Mouse (Mus musculus): Measurements from ENCODE around the gene Irf6. TPM values are rescaled to one million over a fixed set of nuclear protein-coding genes. Genes with fewer than 3 reads are reported as not detected.

Gene Irf6
- polyA plus RNA-seq, 2 experiments, result 1.5 to 1.7 TPM

DNA sequence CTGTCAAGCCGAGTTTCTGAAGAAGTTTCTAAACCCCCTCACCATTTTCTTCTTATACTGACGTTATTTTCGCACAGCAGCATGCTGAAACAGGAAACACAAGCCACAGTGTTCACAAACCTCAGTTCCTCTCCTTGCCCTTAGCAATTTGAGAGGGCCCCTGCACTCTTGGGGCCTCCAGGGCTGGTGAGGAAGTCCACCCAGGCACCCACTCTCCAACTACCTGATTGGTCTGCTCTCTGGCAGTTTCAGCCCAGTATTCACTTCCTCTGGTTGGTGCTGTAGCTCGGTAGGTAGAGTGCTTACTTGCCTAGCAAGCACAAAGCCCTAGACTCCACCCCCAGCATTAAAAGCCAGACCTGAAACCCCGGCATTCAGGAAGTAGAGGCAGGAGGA lies 48.5 kb downstream of the Irf6 start, which contains the start of gene Traf3ip3:
Gene Traf3ip3, minus strand, starts transcription at position 321 of the 396 bp plus-strand sequence.
- DNase-seq (ENCODE audit: low read depth in 3 of 3, low spot score in 3 of 3) (peak; percentile 26 to 42 (median 27)), ATAC-seq (ENCODE audit: insufficient read depth) (peak; percentile 67)
- Histone ChIP-seq H3K36me3 (replicated peaks; ENCODE audit: control insufficient read depth, insufficient read depth, low read depth) (no peaks in the 10 kb centered on the region), H3K4me1 (replicated peaks; ENCODE audit: control insufficient read depth in 2 of 2, insufficient read depth in 2 of 2, low read length in 1 of 2) (peaks cover 0 to 5% of the 10 kb centered on the region in 2 experiments; a peak in 2 of 4 replicates), H3K27ac (no peak within 1 kb of the TSS), H3K9ac (replicated peaks) (no peak within 1 kb of the TSS), H3K9me3 (ENCODE audit: control insufficient read depth, low read length) (no peaks in the 10 kb centered on the region), H3K27me3 (ENCODE audit: control insufficient read depth, insufficient read depth, low read length) (no peaks in the 10 kb centered on the region), H3K4me3 (ENCODE audit: insufficient read depth in 1 of 2, low read depth in 2 of 2, low read length in 2 of 2) (peak within 1 kb of the TSS; percentile 12 to 47), H3K4me2 (ENCODE audit: low read depth) (peak within 1 kb of the TSS; percentile 14; the same call in 1 of the 2 replicates)
- TF ChIP-seq EP300 (IDR thresholded peaks at IDR 0.05; ENCODE audit: low read depth) (no peak), CTCF (IDR thresholded peaks at IDR 0.05; ENCODE audit: low read depth) (no peak)
- WGBS (ENCODE audit: insufficient replicate concordance), result 7% methylated on average over 5 of the region's 5 CpGs

DNA sequence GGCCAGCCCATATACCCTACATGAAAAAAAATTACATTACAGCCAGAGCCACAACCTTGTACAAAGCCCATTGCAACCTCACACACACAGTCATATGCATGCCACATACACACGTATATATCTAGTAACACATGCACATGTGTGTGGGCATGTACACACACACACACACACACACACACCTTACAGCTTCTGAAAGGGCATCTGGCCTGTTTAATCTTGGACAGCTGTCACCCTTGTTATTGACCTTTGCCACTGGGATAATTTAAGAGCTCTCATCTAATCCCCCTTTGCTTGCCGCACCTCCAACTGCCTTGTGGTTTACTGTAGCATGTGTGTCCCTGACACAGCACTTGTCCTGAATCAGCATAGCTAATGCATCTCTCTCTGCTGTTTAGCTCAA lies 50.9 kb downstream of the Irf6 start:
- no peaks in the 10 kb centered on the region for H3K9me3 ChIP-seq (ENCODE audit: control insufficient read depth, low read length)
- no peak for TF ChIP-seq EP300 (IDR thresholded peaks at IDR 0.05; ENCODE audit: low read depth)
- no peak overlapping the region for H3K27ac ChIP-seq
- H3K4me1 ChIP-seq (replicated peaks; ENCODE audit: control insufficient read depth in 2 of 2, insufficient read depth in 2 of 2, low read length in 1 of 2), result peaks cover 0 to 2% of the 10 kb centered on the region in 2 experiments; a peak in 2 of 4 replicates
- no peak overlapping the region for H3K9ac ChIP-seq (replicated peaks)
- no peaks in the 10 kb centered on the region for H3K27me3 ChIP-seq (ENCODE audit: control insufficient read depth, insufficient read depth, low read length)
- H3K4me3 ChIP-seq (ENCODE audit: insufficient read depth in 1 of 2, low read depth in 2 of 2, low read length in 2 of 2), result no peak overlapping the region
- no peak overlapping the region for H3K4me2 ChIP-seq (ENCODE audit: low read depth)
- DNase-seq (ENCODE audit: low read depth in 3 of 3, low spot score in 3 of 3) (no peak), ATAC-seq (ENCODE audit: insufficient read depth) (no peak)
- 57% methylated on average over 2 of the region's 2 CpGs for WGBS (ENCODE audit: insufficient replicate concordance)
- H3K36me3 ChIP-seq (replicated peaks; ENCODE audit: control insufficient read depth, insufficient read depth, low read depth), result no peaks in the 10 kb centered on the region

DNA sequence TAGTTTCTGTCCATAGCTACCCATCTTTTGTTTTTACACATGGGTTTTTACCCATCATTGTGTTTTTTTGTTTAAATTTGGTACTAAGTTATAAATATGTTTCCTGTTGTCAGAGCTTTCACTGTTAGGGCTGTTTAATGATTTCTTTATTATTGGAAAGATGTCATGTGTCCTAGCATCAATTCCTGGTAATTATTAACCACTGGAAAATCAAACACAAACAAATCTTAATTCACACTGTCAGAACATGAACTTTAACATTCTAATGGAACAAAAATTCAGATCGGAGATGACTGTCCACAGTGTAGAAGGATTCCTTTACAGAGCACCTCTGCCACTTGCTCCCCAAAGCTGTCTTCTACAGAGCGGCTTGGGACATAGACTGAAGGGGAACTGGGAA lies 52.5 kb downstream of the Irf6 start:
- H3K9ac ChIP-seq (replicated peaks), result no peak overlapping the region
- H3K4me2 ChIP-seq (ENCODE audit: low read depth), result no peak overlapping the region
- no peaks in the 10 kb centered on the region for H3K36me3 ChIP-seq (replicated peaks; ENCODE audit: control insufficient read depth, insufficient read depth, low read depth)
- WGBS (ENCODE audit: insufficient replicate concordance), result 56% methylated on average over 2 of the region's 2 CpGs
- no peaks in the 10 kb centered on the region for H3K9me3 ChIP-seq (ENCODE audit: control insufficient read depth, low read length)
- H3K4me1 ChIP-seq (replicated peaks; ENCODE audit: control insufficient read depth in 2 of 2, insufficient read depth in 2 of 2, low read length in 1 of 2), result peaks cover 0 to 2% of the 10 kb centered on the region in 2 experiments; a peak in 2 of 4 replicates
- DNase-seq (ENCODE audit: low read depth in 3 of 3, low spot score in 3 of 3) (no peak), ATAC-seq (ENCODE audit: insufficient read depth) (no peak)
- no peaks in the 10 kb centered on the region for H3K27me3 ChIP-seq (ENCODE audit: control insufficient read depth, insufficient read depth, low read length)
- no peak overlapping the region for H3K4me3 ChIP-seq (ENCODE audit: insufficient read depth in 1 of 2, low read depth in 2 of 2, low read length in 2 of 2)
- no peak for TF ChIP-seq EP300 (IDR thresholded peaks at IDR 0.05; ENCODE audit: low read depth)
- no peak for TF ChIP-seq CTCF (IDR thresholded peaks at IDR 0.05; ENCODE audit: low read depth)
- no peak overlapping the region for H3K27ac ChIP-seq

DNA sequence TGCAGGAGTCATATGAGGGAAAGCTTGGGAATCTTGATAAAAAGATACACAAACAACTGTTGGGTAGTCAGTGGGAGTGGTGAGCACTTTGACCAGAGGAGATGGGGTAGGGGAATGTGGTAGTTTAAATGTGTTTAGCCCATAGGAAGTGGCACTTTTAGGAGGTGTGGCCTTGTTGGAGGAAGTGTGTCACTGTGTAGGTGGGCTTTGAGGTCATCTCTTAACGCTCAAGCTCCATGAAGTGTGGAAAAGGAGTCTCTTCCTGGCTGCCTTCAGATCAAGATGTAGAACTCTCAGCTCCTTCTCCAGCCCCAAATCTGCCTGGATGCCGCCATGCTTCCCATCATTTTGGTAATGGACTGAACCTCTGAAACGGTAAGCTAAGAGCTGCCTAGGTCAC lies 54.6 kb downstream of the Irf6 start, which contains the start of gene Lamb3:
Gene Lamb3, plus strand, starts transcription at position 197 of the 400 bp plus-strand sequence.
- TF ChIP-seq EP300 (IDR thresholded peaks at IDR 0.05; ENCODE audit: low read depth) (no peak), CTCF (IDR thresholded peaks at IDR 0.05; ENCODE audit: low read depth) (no peak)
- no peaks in the 10 kb centered on the region for H3K27me3 ChIP-seq (ENCODE audit: control insufficient read depth, insufficient read depth, low read length)

DNA sequence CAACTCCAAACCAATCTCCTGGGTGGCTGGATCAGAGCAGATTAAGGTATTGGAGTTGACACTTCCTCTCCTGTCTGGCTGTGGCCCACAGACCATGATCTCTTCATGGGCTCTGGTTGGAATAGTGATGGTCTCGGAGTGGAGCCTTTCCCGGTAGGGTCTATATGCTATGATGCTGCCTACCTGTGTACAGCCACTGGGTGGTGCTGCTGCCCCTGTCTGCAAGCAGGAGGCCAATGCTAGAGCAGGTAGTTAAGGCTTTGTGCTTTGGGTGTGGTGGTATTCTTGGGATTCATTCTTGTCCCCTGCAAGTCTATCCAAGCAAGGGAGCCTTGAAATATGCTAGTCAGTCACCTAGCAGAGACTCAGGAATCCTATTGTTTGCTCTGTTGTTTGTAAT lies 55.3 kb downstream of the Irf6 start:
- Histone ChIP-seq H3K4me3 (ENCODE audit: insufficient read depth in 1 of 2, low read depth in 2 of 2, low read length in 2 of 2) (no peak overlapping the region), H3K27me3 (ENCODE audit: control insufficient read depth, insufficient read depth, low read length) (no peaks in the 10 kb centered on the region), H3K9ac (replicated peaks) (no peak overlapping the region), H3K36me3 (replicated peaks; ENCODE audit: control insufficient read depth, insufficient read depth, low read depth) (no peaks in the 10 kb centered on the region), H3K4me1 (replicated peaks; ENCODE audit: control insufficient read depth in 2 of 2, insufficient read depth in 2 of 2, low read length in 1 of 2) (no peaks in the 10 kb centered on the region; a peak in 1 of 4 replicates), H3K4me2 (ENCODE audit: low read depth) (no peak overlapping the region), H3K27ac (no peak overlapping the region), H3K9me3 (ENCODE audit: control insufficient read depth, low read length) (no peaks in the 10 kb centered on the region)
- DNase-seq (ENCODE audit: low read depth in 3 of 3, low spot score in 3 of 3) (no peak), ATAC-seq (ENCODE audit: insufficient read depth) (no peak)
- peak; percentile 86 for TF ChIP-seq CTCF (IDR thresholded peaks at IDR 0.05; ENCODE audit: low read depth)
- no peak for TF ChIP-seq EP300 (IDR thresholded peaks at IDR 0.05; ENCODE audit: low read depth)
- 17% methylated on average over 2 of the region's 2 CpGs for WGBS (ENCODE audit: insufficient replicate concordance)

More for the DNA sequence above, 54.6 kb downstream of the Irf6 start, which contains the start of gene Lamb3:
- Histone ChIP-seq H3K9ac (replicated peaks) (no peak within 1 kb of the TSS), H3K9me3 (ENCODE audit: control insufficient read depth, low read length) (no peaks in the 10 kb centered on the region), H3K27ac (no peak within 1 kb of the TSS), H3K4me3 (ENCODE audit: insufficient read depth in 1 of 2, low read depth in 2 of 2, low read length in 2 of 2) (no peak within 1 kb of the TSS), H3K4me1 (replicated peaks; ENCODE audit: control insufficient read depth in 2 of 2, insufficient read depth in 2 of 2, low read length in 1 of 2) (no peaks in the 10 kb centered on the region; a peak in 1 of 4 replicates), H3K36me3 (replicated peaks; ENCODE audit: control insufficient read depth, insufficient read depth, low read depth) (no peaks in the 10 kb centered on the region), H3K4me2 (ENCODE audit: low read depth) (no peak within 1 kb of the TSS)
- DNase-seq (ENCODE audit: low read depth in 3 of 3, low spot score in 3 of 3), result no peak
- WGBS (ENCODE audit: insufficient replicate concordance), result 60% methylated on average over 3 of the region's 3 CpGs
- ATAC-seq (ENCODE audit: insufficient read depth), result no peak

Data from liver, embryonic 14.5 days (tissue).